Mouse (Mus musculus): ENCODE measurements around the gene Mansc1.

GRCm38 (mm10) chr6:134601766-134602165 lies 30.5 kb downstream of the Mansc1 start:
- TF ChIP-seq EP300 (IDR thresholded peaks at IDR 0.05) = no peak
- TF ChIP-seq CTCF (IDR thresholded peaks at IDR 0.05) = no peak
